Mouse (Mus musculus): Measurements from ENCODE around the gene Uaca.

DNA sequence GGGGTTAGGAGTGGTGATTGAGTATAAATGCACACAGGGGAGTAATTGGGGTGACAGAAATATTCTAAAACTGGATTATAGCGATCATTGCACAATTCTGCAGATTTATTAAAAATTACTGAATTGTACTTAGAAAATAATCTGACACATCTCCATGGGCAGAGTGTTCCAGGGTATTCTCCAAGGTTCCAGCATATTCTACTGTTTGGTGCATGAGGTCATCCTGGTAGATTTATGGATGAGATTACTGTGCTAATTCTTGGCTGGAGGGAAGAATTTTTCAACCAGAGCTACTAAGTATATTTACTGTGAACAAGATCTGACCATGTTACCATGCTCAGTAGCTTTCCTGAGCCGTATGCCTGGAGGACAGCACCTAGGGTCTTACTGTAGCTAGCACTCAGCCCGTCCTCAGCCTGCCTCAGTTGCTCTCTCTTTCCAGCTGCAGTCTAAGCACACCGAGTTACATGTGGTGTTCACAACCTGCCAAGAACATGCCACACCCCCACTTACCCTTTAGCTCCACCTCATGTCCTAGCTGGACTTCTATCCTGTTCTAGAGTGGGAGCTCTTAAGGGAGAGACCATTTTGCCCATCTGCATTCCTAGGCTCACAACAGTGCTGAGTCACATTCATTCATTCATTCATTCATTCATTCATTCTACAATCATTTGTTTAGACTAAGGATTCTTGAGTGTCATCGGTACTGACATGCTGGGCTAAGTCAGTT is 104.1 kb downstream of the Uaca start:
- TF ChIP-seq CTCF (IDR thresholded peaks at IDR 0.05) (no peak), EP300 (IDR thresholded peaks at IDR 0.05) (no peak)

Measured in lung, postnatal 0 days (tissue).